Mouse (Mus musculus) adrenal gland, postnatal 10 days (tissue): ENCODE measurements around the gene Kng1. TPM values are rescaled to one million over a fixed set of nuclear protein-coding genes. Genes with fewer than 3 reads are reported as not detected.

Experiments
- DNase-seq: peaks from one replicate; pipeline ENCODE4 v3.0.0; 2021; ENCODE audit warnings: mixed read lengths
- microRNA-seq: library from miRNA; unstranded; fragments of <30 nt; microRNA quantifications from one replicate; pipeline ENCODE4 v1.2.0, GENCODE M21; 2021
- total RNA-seq, 2 experiments: library from RNA; stranded (reverse); gene quantifications; 2 replicates each; pipeline ENCODE4 v1.2.3; 2021

Kng1 gene
- total RNA-seq, 2 experiments from 2014 or later, result 216 to 507 TPM

DNA sequence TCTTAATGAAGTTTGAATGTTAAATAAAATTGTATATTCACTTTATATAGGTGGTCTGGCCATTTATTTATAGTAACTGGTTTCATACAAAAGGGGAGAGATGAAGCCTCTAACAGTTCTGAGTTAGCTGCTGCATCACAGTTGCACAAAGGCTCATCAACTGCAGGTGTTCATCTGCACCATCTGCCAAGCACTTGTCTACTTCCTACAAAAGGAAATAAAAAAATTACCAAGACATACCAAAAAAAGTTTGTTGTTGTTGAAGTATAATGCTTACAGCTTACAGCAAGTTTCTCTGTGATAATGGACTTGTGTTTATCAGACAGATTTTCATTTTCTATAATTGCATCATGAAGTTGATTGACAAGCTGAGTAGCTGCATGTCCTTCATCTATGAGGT lies 56.2 kb downstream of the Kng1 start:
- no peak for DNase-seq

DNA sequence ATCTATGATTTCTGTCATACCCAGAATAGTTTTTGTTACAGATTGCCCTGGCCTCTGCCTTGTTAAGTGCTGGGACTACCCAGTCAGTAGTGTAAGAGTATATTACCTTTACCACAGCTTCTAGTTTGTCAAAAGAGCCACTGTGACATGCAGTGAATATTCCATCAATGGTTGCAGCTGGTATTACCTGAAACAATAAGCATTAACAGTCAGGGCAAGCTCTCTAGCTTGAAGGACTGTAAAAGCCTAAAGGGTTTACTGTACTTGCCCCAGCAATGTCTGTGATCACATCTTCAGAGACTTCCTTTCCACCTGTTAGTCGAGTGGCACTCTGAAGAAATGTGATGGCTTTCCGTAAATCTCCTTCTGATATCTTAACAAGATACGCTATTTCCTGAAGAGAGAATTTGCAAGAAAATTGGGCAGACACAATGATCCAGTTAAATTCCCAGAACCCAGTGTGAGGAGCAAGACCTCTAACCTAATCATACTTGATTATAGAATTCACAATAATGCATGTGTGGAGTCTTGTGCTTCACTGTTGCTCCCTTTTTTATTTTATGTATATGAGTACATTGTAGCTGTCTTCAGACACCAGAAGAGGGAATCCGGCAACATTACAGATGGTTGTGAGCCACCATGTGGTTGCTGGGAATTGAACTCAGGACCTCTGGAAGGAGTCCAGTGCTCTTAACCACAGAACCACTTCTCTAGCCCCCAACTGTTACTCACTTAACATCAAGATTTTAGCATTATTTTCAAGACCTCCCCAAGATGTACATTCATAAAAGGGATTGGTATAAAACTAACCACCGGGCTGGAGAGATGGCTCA lies 56.9 kb downstream of the Kng1 start:
- DNase-seq, result no peak

DNA sequence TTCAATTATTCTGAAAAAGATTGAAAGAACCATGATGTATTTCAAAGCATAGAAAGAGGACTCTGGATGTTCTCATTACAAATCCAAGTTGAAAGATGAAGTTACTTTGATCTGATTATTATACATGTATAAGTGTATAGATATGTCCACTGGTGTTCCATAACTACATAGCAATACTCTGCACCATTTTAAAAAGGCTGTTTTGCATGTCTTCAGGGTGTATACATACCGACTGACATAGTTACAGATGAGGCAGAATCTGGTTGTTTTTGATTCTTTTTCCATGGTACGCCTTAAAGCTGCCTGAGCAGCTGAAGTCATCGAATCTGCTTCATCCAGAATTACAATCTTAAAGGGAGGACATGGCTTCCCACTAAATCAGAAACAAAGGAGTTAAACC lies 57.8 kb downstream of the Kng1 start:
- DNase-seq, result no peak

GRCm38 (mm10) chr16:23117173-23117572 lies 59.5 kb downstream of the Kng1 start:
- DNase-seq, result no peak

GRCm38 (mm10) chr16:23122446-23122845 lies 64.8 kb downstream of the Kng1 start:
- no peak for DNase-seq

GRCm38 (mm10) chr16:23123104-23123503 lies 65.4 kb downstream of the Kng1 start:
- no peak for DNase-seq

DNA sequence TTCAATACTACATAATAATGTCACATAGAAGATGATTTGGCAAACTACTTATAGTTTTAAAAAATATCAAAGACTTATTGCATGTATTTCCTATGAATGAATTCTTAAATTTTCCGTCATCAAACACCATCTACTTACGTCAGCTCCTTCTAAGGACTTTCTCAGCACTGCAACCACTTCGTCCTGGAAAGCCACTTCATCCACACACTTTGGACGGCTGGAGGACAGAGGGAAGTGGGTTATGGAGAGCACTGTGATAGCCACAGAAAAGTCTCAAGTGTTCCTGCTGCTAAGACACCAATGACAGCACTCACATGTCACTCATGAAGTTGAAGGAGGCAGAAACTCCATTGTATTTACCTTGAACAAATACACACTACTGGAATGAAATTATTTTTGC lies 66.7 kb downstream of the Kng1 start:
- DNase-seq, result no peak

DNA sequence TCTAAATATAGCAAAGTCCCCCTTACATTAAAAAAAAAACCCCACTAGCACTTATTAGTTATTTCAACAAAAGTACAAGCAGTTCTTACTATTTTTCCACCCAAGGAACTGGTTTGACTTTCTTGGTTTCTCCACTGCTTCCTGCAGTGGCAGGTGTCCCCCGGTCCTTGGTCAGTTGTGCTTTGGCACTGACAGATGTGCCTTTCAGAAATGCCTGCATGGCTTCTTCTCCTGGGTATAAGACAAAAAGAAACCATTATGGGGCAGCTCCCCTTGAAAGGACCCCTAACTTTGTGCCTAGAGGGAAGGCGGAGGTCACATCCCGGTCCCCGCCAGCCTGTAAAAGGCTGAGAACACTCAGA lies 69.6 kb downstream of the Kng1 start:
- no peak for DNase-seq

DNA sequence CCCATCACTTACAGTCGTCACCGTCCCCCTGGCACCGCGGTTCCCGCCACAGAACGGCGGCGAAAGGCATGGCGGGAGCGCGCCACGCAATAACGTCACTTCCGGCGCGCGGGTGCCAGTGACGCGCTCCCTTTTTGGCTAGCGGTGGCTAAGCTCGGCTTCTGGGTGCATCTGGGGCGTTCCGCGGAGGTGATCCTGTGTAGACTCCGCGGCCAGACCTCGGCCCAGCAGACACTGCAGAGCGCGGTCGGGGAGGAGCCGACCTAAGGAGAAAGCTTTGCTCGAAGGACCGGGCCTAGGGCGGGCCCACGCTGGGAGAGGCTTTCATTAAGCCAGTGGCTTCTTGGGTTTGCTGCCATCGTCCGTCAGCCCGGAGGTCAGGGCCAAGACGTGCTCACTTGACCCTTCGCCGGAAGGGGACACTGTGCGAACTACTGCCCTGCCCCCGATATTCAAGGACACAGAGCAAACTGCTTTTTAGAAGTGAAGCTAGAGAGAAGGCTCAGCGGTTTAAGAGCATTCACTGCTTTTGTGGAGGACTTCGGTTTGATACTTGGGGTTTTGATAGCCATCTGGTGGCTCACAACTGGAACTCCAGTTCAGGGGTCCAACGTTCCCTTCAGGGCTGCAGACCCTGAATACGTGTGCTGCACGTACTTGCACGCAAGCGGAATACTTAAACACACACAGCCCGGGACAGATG lies 70.2 kb downstream of the Kng1 start, which contains the start of gene Rfc4:
Gene Rfc4 (minus strand): TSS at position 65 of the 703 bp plus-strand sequence.
- peak; percentile 96 for DNase-seq

- DNase-seq, result no peak
These were observed 72.6 kb downstream of the Kng1 start for GRCm38 (mm10) chr16:23130303-23130702.

Small RNAs within 50 kb of the gene (microRNA-seq; reads per million reads assigned to microRNA genes)
- 11.1 reads per million, percentile 19 among the genes with 10 or more reads in this experiment for gene Gm49346

Other genes starting within 250 kb of the Kng1 start
- gene Crygs, start 246.3 kb upstream of the Kng1 start, total RNA-seq, result not detected
- 10 to 100 TPM; 16.8 to 20.4 TPM for gene Tbccd1, start 200.2 kb upstream of the Kng1 start, total RNA-seq
- 10 to 100 TPM; 59.9 to 65.8 TPM for gene Dnajb11, start 200.0 kb upstream of the Kng1 start, total RNA-seq
- 1,000 to 10,000 TPM; 3,016 to 7,289 TPM for gene Ahsg, start 166.6 kb upstream of the Kng1 start, total RNA-seq
- gene Fetub, start 139.5 kb upstream of the Kng1 start, total RNA-seq, result 100 to 1,000 TPM in 1 of 2 experiments, 10 to 100 TPM in 1; 87.0 to 166 TPM
- 100 to 1,000 TPM in 1 of 2 experiments, 10 to 100 TPM in 1; 96.2 to 217 TPM for gene Hrg, start 106.8 kb upstream of the Kng1 start, total RNA-seq
- gene Kng2, start 28.4 kb upstream of the Kng1 start, total RNA-seq, result 10 to 100 TPM; 27.4 to 62.7 TPM
- 100 to 1,000 TPM; 295 to 433 TPM for gene Eif4a2, start 49.6 kb downstream of the Kng1 start, total RNA-seq
- gene Rfc4, start 69.9 kb downstream of the Kng1 start, total RNA-seq, result 10 to 100 TPM; 14.3 to 17.1 TPM
- gene Adipoq, start 88.7 kb downstream of the Kng1 start, total RNA-seq, result 100 to 1,000 TPM; 387 to 442 TPM
- 10 to 100 TPM; 41.4 to 48.5 TPM for gene St6gal1, start 166.9 kb downstream of the Kng1 start, total RNA-seq